Mouse (Mus musculus): ENCODE data around the gene Tmigd3. TPM values are rescaled to one million over a fixed set of nuclear protein-coding genes. Genes with fewer than 3 reads are reported as not detected.
A peak's percentile ranks its signal among the peaks of the same experiment; 100 is the strongest.

The Tmigd3 gene
- polyA plus RNA-seq, 2 experiments: 0.09 to 0.11 TPM

GRCm38 (mm10) chr3:105929821-105930220 lies 59.1 kb downstream of the Tmigd3 start:
- Histone ChIP-seq H3K27me3 (ENCODE audit: control insufficient read depth, insufficient read depth, low read length) (no peaks in the 10 kb centered on the region), H3K9ac (replicated peaks) (no peak overlapping the region), H3K4me2 (ENCODE audit: low read depth) (no peak overlapping the region), H3K36me3 (replicated peaks; ENCODE audit: control insufficient read depth, insufficient read depth, low read depth) (no peaks in the 10 kb centered on the region), H3K9me3 (ENCODE audit: control insufficient read depth, low read length) (no peaks in the 10 kb centered on the region), H3K27ac (no peak overlapping the region), H3K4me1 (replicated peaks; ENCODE audit: control insufficient read depth in 2 of 2, insufficient read depth in 2 of 2, low read length in 1 of 2) (peaks cover 2 to 19% of the 10 kb centered on the region in 2 experiments; a peak in 3 of 4 replicates), H3K4me3 (ENCODE audit: insufficient read depth in 1 of 2, low read depth in 2 of 2, low read length in 2 of 2) (no peak overlapping the region)
- TF ChIP-seq CTCF (IDR thresholded peaks at IDR 0.05; ENCODE audit: low read depth) (no peak), EP300 (IDR thresholded peaks at IDR 0.05; ENCODE audit: low read depth) (no peak)
- ATAC-seq (ENCODE audit: insufficient read depth) (no peak), DNase-seq (ENCODE audit: low read depth in 3 of 3, low spot score in 3 of 3) (no peak)
- WGBS (ENCODE audit: insufficient replicate concordance): 48% methylated on average over 7 of the region's 7 CpGs

DNA sequence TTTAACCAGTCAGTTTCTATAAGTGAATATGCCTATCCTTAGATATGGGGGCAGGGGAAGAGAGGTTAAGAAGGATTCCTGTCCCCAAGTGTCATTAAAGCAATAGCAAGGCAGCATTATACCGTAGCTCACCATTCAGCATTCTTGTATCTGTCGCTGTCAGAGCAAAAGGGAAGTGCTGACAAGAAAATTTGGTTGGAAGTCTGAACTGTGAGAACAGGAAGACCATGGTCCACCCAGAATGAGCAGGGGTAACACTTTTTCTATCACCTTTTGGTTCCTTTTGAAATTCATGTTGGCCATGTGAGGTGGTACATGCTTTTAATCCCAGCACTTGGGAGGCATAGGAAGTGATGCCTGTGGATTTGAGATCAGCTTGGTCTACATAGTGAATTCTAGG lies 60.4 kb downstream of the Tmigd3 start:
- no peaks in the 10 kb centered on the region for H3K9me3 ChIP-seq (ENCODE audit: control insufficient read depth, low read length)
- no peaks in the 10 kb centered on the region for H3K36me3 ChIP-seq (replicated peaks; ENCODE audit: control insufficient read depth, insufficient read depth, low read depth)
- 26% methylated on average over 2 of the region's 2 CpGs for WGBS (ENCODE audit: insufficient replicate concordance)
- no peak overlapping the region for H3K4me3 ChIP-seq (ENCODE audit: insufficient read depth in 1 of 2, low read depth in 2 of 2, low read length in 2 of 2)
- H3K27ac ChIP-seq: no peak overlapping the region
- H3K9ac ChIP-seq (replicated peaks): no peak overlapping the region
- ATAC-seq (ENCODE audit: insufficient read depth) (no peak), DNase-seq (ENCODE audit: low read depth in 3 of 3, low spot score in 3 of 3) (no peak)
- no peaks in the 10 kb centered on the region for H3K27me3 ChIP-seq (ENCODE audit: control insufficient read depth, insufficient read depth, low read length)
- TF ChIP-seq CTCF (IDR thresholded peaks at IDR 0.05; ENCODE audit: low read depth) (no peak), EP300 (IDR thresholded peaks at IDR 0.05; ENCODE audit: low read depth) (no peak)
- H3K4me1 ChIP-seq (replicated peaks; ENCODE audit: control insufficient read depth in 2 of 2, insufficient read depth in 2 of 2, low read length in 1 of 2): peaks cover 0 to 10% of the 10 kb centered on the region in 2 experiments; a peak in 2 of 4 replicates
- H3K4me2 ChIP-seq (ENCODE audit: low read depth): no peak overlapping the region

DNA sequence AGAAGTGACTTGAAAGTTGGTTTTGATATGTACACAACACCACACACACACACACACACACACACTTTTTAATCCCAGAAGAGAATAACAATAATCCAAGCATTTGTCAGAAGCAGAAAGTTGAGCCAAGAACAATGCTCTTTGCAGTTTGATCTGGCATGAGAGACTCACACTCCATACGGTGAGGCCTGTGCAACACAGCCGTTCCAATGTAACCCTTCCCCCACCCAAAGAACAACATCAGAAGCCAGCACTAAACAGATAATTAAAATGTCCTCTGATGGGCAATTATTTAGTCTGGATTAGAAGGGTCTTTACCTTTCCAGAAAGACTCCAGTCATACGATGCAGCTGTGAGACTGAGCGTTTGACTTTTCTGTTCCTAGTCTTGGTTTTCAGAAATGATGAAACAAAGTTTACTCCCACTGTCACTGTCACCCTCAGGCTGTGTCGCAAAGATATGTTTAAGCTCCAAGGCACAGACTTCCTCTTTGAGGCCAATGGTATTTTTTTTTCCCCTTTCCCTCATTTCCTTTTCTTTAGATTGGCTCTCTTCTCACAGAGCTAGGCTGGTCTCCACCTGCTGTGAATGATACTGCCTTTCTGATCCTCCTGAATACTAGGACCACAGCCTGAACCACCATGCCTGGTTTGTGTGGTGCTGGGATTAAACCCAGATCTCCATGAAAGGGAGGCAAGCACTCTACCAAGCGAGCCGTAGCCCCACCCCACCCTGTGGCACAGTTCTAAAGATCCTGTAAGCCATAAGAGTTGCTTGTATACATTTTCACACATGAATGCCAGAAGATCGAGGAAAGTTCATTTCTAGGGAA lies 61.8 kb downstream of the Tmigd3 start, which contains the start of gene I830077J02Rik:
Gene I830077J02Rik, minus strand, starts transcription at position 425 of the 832 bp plus-strand sequence.
- 20% methylated on average over 8 of the region's 8 CpGs for WGBS (ENCODE audit: insufficient replicate concordance)
- Histone ChIP-seq H3K36me3 (replicated peaks; ENCODE audit: control insufficient read depth, insufficient read depth, low read depth) (no peaks in the 10 kb centered on the region; the same call in 1 of the 2 replicates), H3K4me1 (replicated peaks; ENCODE audit: control insufficient read depth in 2 of 2, insufficient read depth in 2 of 2, low read length in 1 of 2) (peaks cover 0 to 10% of the 10 kb centered on the region in 2 experiments; a peak in 2 of 4 replicates), H3K4me2 (ENCODE audit: low read depth) (no peak within 1 kb of the TSS), H3K27me3 (ENCODE audit: control insufficient read depth, insufficient read depth, low read length) (no peaks in the 10 kb centered on the region), H3K9ac (replicated peaks) (no peak within 1 kb of the TSS; the same call in 1 of the 2 replicates), H3K4me3 (ENCODE audit: insufficient read depth in 1 of 2, low read depth in 2 of 2, low read length in 2 of 2) (peak within 1 kb of the TSS; percentile 7 to 14; a peak in 2 of 4 replicates), H3K27ac (no peak within 1 kb of the TSS), H3K9me3 (ENCODE audit: control insufficient read depth, low read length) (no peaks in the 10 kb centered on the region)
- TF ChIP-seq CTCF (IDR thresholded peaks at IDR 0.05; ENCODE audit: low read depth) (no peak), EP300 (IDR thresholded peaks at IDR 0.05; ENCODE audit: low read depth) (no peak)
- ATAC-seq (ENCODE audit: insufficient read depth): peak; percentile 59; the same call in 1 of the 2 replicates
- peak in 1 of 3 experiments; percentile 22 for DNase-seq (ENCODE audit: low read depth in 3 of 3, low spot score in 3 of 3)

DNA sequence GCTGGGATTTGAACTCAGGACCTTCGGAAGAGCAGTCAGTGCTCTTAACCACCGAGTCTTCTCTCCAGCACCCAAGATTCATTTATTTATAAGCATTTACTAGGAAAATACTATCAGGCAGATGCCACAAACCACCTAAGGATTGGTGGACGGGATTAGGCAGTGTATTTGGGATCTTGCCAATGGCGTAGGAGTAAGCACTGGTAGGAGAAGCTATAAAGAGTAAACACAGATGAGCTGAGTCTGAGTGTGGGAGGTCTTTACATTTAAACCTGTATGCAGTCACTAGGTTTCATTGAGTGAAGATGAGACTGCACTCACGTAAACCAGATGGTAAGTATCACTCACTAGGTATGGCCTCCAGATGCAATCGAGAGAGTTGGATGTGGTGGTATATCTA lies 63.2 kb downstream of the Tmigd3 start:
- H3K9ac ChIP-seq (replicated peaks): no peak overlapping the region
- TF ChIP-seq EP300 (IDR thresholded peaks at IDR 0.05; ENCODE audit: low read depth) (no peak), CTCF (IDR thresholded peaks at IDR 0.05; ENCODE audit: low read depth) (no peak)
- WGBS (ENCODE audit: insufficient replicate concordance): 78% methylated on average over 6 of the region's 6 CpGs
- no peaks in the 10 kb centered on the region for H3K9me3 ChIP-seq (ENCODE audit: control insufficient read depth, low read length)
- no peak overlapping the region for H3K4me3 ChIP-seq (ENCODE audit: insufficient read depth in 1 of 2, low read depth in 2 of 2, low read length in 2 of 2)
- H3K4me2 ChIP-seq (ENCODE audit: low read depth): no peak overlapping the region
- peaks cover 0 to 7% of the 10 kb centered on the region in 2 experiments; a peak in 2 of 4 replicates for H3K4me1 ChIP-seq (replicated peaks; ENCODE audit: control insufficient read depth in 2 of 2, insufficient read depth in 2 of 2, low read length in 1 of 2)
- H3K36me3 ChIP-seq (replicated peaks; ENCODE audit: control insufficient read depth, insufficient read depth, low read depth): no peaks in the 10 kb centered on the region; the same call in 1 of the 2 replicates
- H3K27ac ChIP-seq: no peak overlapping the region
- no peak for DNase-seq (ENCODE audit: low read depth in 3 of 3, low spot score in 3 of 3)
- H3K27me3 ChIP-seq (ENCODE audit: control insufficient read depth, insufficient read depth, low read length): no peaks in the 10 kb centered on the region
- ATAC-seq (ENCODE audit: insufficient read depth): no peak

- no peak overlapping the region for H3K4me3 ChIP-seq (ENCODE audit: insufficient read depth in 1 of 2, low read depth in 2 of 2, low read length in 2 of 2)
- no peaks in the 10 kb centered on the region for H3K9me3 ChIP-seq (ENCODE audit: control insufficient read depth, low read length)
- no peak for TF ChIP-seq EP300 (IDR thresholded peaks at IDR 0.05; ENCODE audit: low read depth)
- TF ChIP-seq CTCF (IDR thresholded peaks at IDR 0.05; ENCODE audit: low read depth): no peak
- H3K36me3 ChIP-seq (replicated peaks; ENCODE audit: control insufficient read depth, insufficient read depth, low read depth): no peaks in the 10 kb centered on the region; the same call in 1 of the 2 replicates
- H3K4me1 ChIP-seq (replicated peaks; ENCODE audit: control insufficient read depth in 2 of 2, insufficient read depth in 2 of 2, low read length in 1 of 2): peaks cover 0 to 7% of the 10 kb centered on the region in 2 experiments; a peak in 2 of 4 replicates
- no peak overlapping the region for H3K4me2 ChIP-seq (ENCODE audit: low read depth)
- no peak overlapping the region for H3K27ac ChIP-seq
- WGBS (ENCODE audit: insufficient replicate concordance): 71% methylated on average over 5 of the region's 5 CpGs
- no peak overlapping the region for H3K9ac ChIP-seq (replicated peaks)
- no peak for ATAC-seq (ENCODE audit: insufficient read depth)
- H3K27me3 ChIP-seq (ENCODE audit: control insufficient read depth, insufficient read depth, low read length): no peaks in the 10 kb centered on the region
- DNase-seq (ENCODE audit: low read depth in 3 of 3, low spot score in 3 of 3): no peak
Measured at GRCm38 (mm10) chr3:105935033-105935432, 64.3 kb downstream of the Tmigd3 start.

Data from liver, embryonic 14.5 days (tissue).